Mouse (Mus musculus) right cerebral cortex, adult 2 months (tissue): ENCODE results near the gene Arid5a.
A peak's percentile ranks its signal among the peaks of the same experiment; 100 is the strongest.

ENCODE experiments used
- DNase-seq, 2 experiments: peaks; one replicate each; pipeline ENCODE4 v3.0.0; 2021 to 2022; ENCODE audit warnings: low spot score in 2 of 2

Arid5a gene

GRCm38 (mm10) chr1:36293470-36293869 lies 14.1 kb upstream of the Arid5a start:
- no peak for DNase-seq

DNA sequence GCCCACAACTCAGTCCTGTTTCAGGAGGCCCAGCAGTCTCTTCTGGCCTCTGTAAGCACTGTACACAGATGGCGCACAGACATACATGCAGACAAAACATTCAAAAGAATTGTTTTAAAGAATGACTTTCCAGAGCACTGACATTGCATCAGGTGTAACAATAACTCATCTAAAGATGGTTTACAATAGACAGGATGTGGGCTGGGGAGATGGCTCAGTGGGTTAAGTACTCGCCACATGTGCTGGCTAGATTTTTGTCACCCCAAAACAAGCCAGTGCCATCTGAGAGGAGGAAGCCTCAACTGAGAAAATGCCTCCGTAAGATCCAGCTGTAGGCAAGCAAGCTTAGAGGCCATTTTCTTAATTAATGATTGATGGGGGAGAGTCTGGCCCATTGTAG lies 13.1 kb upstream of the Arid5a start:
- DNase-seq: no peak

DNA sequence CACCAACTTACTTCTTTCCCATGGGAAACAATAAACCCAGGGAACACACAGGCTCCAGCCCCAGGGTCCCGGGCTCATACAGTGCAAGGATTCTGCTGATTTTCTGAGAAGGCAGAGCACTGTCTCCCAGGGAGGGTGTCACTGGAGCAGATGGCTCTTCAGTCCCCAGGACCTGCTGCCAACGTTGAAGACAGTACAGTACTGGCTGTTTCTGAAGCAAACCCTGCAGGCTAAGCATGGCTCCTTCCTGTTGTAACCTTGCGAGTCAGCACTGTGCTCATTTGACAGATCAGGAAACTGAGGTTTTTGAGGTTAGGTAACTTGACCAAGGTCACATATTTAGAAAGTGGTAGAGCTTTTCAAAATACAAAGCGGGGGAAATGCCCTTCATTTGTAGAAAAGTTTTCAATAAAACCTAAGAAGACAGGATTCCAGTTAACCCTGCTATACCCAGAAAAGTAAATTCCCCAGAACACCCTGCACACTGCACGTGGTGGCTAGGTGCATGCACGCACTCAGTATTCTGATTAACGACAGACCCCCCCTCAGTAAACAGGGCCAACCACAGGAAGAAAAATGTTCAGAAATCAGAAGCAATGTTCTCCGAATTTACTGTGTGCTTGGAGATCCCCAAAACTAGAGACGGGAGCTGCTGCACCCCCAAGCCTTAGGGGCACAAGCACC lies 10.9 kb upstream of the Arid5a start:
- no peak for DNase-seq

DNA sequence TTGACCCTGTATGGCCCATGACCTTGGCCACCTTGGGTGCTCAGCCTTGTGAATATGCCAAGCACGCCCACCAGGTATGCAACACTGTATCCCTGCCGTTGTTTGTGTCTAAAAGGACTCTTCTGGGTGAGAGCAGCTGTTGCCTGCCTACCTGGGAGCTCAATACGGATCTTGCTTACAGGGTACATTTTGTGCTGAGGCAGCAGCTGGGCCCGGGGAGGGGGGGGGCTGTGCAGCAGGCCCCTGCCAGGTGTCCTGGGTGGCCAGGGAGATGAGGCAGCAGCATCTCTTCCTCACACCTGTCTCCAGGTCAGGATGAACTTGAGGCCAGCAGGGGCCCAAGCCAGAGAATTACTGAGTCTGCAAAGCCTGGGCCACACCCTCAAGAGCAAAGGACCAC lies 9.4 kb upstream of the Arid5a start:
- DNase-seq: no peak

GRCm38 (mm10) chr1:36299126-36299525 lies 8.4 kb upstream of the Arid5a start:
- no peak for DNase-seq

- DNase-seq: no peak
Measured at GRCm38 (mm10) chr1:36299676-36300075, 7.9 kb upstream of the Arid5a start.

DNA sequence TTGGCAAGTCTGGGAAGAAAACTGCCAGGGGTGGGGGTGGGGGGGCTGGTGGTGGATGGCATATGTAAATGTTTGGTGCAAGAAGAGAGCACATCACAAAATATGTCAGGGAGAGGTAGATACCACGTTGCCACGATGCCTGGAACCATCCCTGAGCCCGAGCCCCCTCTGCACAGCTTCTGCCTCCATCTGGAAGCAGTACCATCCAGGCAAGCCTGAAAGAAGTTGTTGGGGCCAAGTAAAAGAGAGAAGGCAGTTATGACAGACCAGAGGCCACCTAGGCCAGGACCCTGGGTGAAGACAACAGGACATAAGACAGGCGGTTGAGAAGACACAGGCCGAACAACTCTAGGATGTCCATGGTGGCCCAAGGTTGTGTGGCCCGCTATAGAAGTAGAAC lies 7.0 kb upstream of the Arid5a start:
- no peak for DNase-seq

GRCm38 (mm10) chr1:36302273-36302672 lies 5.3 kb upstream of the Arid5a start:
- no peak for DNase-seq

DNA sequence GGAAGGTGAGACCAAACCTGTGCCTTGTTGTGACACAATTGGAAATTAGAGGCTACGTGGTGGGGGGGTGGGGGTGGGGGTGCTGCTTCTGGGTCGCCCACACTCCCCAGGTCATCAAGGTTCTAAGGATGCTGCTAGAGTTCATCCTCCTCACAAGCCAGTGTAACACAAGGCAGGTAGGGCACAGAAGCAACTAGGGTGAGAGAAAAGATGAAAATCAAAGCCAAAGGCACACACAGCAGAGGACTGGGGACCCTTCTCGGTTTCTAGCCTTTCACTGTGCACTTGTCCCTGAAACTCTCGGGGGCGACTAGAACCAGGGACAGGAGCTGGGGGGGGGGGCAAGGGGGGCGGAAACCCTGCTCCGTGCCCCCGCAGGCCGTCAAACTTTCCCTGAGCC lies 4.6 kb upstream of the Arid5a start:
- DNase-seq: no peak

DNA sequence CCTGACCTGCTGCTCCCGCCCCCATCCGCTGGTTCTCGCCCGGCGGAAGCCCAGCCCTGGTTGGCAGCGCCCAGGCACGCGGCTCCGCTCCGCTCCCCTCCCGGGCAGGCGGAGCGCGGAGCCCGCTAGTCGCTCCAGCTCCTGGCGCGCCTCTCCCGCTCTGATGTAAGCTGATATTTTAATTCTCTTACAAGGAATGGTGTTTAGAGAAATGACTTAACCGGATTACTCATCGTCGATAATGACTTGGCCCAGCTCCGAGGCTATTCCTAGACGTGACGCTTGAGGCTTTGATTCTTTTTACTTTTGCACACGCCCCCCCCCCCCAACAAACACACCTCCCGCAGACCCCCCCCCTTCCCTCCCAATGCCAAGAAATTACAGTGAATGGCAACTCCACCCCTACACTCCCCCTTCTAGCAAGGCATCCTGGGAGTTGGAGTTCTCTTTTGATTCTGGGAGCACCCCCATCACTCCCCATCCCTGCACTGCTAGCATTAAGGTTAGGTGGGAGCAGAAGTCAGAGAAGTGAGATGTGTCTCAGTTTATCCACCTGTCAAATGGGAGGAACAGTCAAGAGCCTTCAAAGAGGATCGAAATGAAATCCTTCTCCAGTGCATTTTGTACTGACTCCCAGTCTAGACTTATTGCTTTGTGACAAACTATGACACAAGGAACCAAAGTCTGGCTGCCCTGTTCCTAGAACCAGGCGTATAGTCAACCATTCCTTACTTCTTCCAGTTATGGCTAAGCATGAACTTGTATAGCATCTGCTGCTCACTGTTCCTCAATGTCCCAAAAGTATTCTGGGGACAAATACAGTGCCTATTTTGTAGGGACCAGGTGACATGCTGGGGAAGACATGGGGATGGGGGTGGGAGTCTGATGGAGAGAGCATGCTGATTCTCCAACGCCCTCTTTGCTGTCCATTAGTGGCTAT lies 3.9 kb upstream of the Arid5a start:
- peak; percentile 81 to 92 for DNase-seq

DNA sequence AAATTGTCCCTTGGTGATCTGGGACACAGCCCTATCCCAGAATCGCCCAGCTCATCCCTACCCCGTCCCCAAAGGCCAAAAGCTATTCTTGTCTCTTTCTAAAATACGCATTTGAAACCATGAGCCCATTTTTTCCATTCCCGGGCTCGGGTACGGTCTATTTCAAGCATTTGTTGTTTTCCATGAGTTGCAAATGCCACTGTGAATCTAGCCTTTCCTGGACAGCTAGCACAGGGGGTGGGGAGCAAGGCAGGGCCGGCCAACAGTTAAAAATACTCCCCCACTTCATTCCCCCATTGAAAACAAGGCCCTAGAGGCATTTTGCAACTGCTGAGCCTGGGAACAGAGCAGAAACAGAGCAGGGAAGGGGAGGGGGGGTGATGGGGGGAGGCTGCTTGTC lies 2.8 kb upstream of the Arid5a start:
- no peak for DNase-seq

GRCm38 (mm10) chr1:36306120-36306519 lies 1.4 kb upstream of the Arid5a start:
- no peak for DNase-seq

DNA sequence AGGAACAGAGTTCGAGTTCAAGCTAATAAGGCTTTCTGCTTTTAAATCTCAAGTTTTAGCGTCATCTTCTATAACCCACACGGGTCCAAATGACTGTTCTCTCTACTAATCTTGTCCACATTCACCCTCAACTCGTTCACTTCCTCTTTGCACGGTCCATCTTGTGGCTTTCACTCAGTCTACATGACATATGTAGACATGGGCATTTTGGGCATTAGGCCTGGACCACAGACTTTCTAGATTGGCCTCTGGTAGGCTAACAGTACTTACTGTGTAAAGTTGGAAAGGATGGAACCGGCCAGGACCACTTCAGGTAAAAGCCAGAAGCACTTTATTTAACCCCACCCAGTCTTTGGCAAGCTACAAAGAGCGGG lies 425 bp upstream of the Arid5a start:
- no peak for DNase-seq

DNA sequence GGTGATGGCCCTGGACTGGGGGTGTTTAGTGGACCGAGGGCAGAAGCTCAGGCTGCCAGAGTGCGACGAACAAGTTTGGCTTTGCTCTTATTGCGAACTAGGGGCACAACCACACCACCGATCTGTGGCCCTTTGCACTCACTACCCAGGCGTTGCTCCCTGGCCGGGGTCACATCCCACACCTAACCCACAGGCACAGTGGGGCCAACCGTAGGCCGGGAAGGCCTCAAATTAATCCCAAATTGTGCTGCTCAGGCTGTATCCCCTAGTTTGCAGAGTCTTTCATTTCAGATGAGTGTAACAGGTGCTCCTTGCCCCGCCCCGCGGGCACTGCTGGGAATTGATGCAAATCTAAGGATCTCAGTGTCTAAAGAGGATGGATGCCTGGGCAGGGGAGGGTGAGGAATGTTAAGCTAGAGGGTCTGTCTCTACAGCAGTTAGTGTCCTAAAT lies 943 bp downstream of the Arid5a start:
- DNase-seq: no peak

GRCm38 (mm10) chr1:36308966-36309475 lies 1.5 kb downstream of the Arid5a start:
- no peak for DNase-seq

GRCm38 (mm10) chr1:36309498-36309901 lies 2.0 kb downstream of the Arid5a start:
- DNase-seq: peak; percentile 37 to 50

DNA sequence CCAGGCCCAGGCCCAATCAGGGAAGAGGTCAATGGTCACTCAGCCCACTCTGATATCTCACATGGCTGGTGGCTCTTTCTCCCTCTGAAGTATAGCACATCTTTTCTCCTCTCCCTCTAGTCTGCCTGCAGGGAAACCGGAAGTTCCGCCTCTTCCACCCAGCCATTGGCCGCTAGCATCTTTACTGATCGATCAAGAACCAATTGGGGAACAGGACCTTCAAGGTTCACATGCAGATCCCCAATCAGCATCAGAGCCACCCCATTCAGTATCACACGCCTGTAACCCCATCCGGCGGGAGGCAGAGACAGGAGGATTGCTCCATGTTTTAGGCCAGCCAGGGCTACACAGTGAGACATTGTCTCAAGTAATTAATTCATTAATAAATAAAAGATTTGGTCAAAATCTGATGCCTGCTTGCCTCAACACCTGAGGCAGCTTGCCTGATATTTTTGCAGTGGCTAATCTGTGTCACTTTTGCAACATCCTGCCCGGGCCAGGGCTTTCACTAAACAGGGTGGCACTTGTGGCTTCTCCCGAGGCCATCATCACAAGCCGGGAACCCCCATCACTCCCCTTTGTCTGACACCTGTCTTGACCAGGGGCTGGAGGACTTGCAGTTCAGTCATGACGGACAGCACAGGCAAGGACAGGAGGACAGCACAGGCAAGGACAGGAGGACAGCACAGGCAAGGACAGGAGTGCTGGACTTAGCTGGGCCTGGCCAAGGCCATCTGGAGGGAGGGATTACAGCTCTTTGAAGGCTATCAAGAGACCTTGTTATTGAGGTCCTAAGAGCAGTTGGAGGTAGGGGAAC lies 7.6 kb downstream of the Arid5a start:
- DNase-seq: no peak

DNA sequence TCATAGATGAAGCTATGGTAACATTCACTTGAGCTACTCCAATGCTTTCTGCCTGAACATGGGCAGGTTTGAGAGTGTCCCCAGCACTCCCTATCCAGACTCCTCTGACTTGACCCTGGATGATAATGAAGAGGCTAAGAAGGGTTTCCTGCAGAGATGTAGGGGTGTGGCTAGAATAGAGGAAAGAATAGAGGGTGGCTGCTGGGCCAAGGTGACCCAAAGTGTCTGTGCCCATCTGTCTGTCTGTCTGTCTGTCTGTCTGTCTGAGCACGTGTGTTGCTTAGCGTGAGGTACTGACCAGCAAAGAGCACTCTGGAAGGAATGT lies 8.2 kb downstream of the Arid5a start:
- DNase-seq: no peak

- no peak for DNase-seq
Measured at GRCm38 (mm10) chr1:36321164-36321563, 13.6 kb downstream of the Arid5a start.

DNA sequence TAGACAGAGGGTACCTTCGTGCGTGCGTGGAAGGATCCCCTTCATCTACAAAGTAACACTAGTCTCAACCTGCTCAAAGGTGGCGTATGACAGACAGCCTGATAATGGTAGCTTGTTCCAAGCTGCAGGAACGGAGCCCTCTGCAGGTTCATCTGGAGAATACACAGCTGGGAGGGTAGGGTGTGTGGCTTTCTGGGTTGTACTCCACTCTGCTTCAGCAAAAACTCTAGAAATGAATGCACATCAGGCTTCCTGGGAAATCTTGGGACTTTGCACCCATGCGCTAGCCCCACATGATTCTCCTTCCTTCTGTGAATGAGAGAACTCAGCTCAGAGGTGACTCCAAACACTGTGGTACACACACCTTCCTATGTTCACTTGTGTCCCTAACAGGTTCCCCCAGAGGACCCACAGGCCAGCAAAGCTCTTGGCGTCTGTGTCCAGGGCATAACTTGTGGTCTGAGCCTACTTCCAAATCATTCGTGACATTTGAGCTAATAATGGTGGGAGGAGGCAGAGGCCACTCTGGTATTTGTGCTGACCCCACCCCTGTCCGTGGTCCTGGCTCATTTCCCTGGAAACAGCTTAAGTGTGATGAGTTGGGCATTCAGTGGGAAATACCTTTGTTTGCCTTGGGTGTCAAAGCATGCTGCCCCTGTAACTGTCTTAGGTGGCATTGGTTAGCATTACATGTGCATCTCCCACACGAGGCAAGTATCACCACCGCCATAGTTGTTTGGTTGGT lies 14.5 kb downstream of the Arid5a start:
- DNase-seq: no peak

GRCm38 (mm10) chr1:36323076-36323475 lies 15.5 kb downstream of the Arid5a start:
- no peak for DNase-seq
